Mouse (Mus musculus): ENCODE data around the gene Tlr11. TPM values are rescaled to one million over a fixed set of nuclear protein-coding genes. Genes with fewer than 3 reads are reported as not detected.

Gene Tlr11
- polyA plus RNA-seq, 1 experiment from 2014 or later: not detected

Other genes with a start within 250 kb of the Tlr11 start
- gene Olfr727, start 234.7 kb upstream of the Tlr11 start, polyA plus RNA-seq (2014; fragmentation: Nextera tagmentation; extraction: Ambion mirVana): not detected in 2 replicates
- gene Olfr728, start 215.2 kb upstream of the Tlr11 start, polyA plus RNA-seq (2014; fragmentation: Nextera tagmentation; extraction: Ambion mirVana): not detected in 2 replicates
- gene Olfr729, start 205.0 kb upstream of the Tlr11 start, polyA plus RNA-seq (2014; fragmentation: Nextera tagmentation; extraction: Ambion mirVana): not detected in 2 replicates
- not detected in 2 replicates for gene Olfr730, start 169.7 kb upstream of the Tlr11 start, polyA plus RNA-seq (2014; fragmentation: Nextera tagmentation; extraction: Ambion mirVana)
- not detected in 2 replicates for gene Olfr731, start 116.0 kb upstream of the Tlr11 start, polyA plus RNA-seq (2014; fragmentation: Nextera tagmentation; extraction: Ambion mirVana)
- not detected in 2 replicates for gene Olfr732, start 73.7 kb upstream of the Tlr11 start, polyA plus RNA-seq (2014; fragmentation: Nextera tagmentation; extraction: Ambion mirVana)
- gene Olfr733, start 56.4 kb upstream of the Tlr11 start, polyA plus RNA-seq (2014; fragmentation: Nextera tagmentation; extraction: Ambion mirVana): not detected in 2 replicates
- not detected in 2 replicates for gene Olfr734, start 31.2 kb upstream of the Tlr11 start, polyA plus RNA-seq (2014; fragmentation: Nextera tagmentation; extraction: Ambion mirVana)
- not detected in 2 replicates for gene Olfr735, start 9.0 kb upstream of the Tlr11 start, polyA plus RNA-seq (2014; fragmentation: Nextera tagmentation; extraction: Ambion mirVana)
- not detected in 2 replicates for gene Olfr736, start 23.2 kb downstream of the Tlr11 start, polyA plus RNA-seq (2014; fragmentation: Nextera tagmentation; extraction: Ambion mirVana)
- gene Olfr738, start 49.7 kb downstream of the Tlr11 start, polyA plus RNA-seq (2014; fragmentation: Nextera tagmentation; extraction: Ambion mirVana): not detected in 2 replicates
- gene Olfr739, start 60.7 kb downstream of the Tlr11 start, polyA plus RNA-seq (2014; fragmentation: Nextera tagmentation; extraction: Ambion mirVana): not detected in 2 replicates
- gene Olfr740, start 87.6 kb downstream of the Tlr11 start, polyA plus RNA-seq (2014; fragmentation: Nextera tagmentation; extraction: Ambion mirVana): not detected in 2 replicates
- not detected in 2 replicates for gene Olfr741, start 114.8 kb downstream of the Tlr11 start, polyA plus RNA-seq (2014; fragmentation: Nextera tagmentation; extraction: Ambion mirVana)
- gene Olfr742, start 145.7 kb downstream of the Tlr11 start, polyA plus RNA-seq (2014; fragmentation: Nextera tagmentation; extraction: Ambion mirVana): not detected in 2 replicates
- gene Olfr743, start 163.9 kb downstream of the Tlr11 start, polyA plus RNA-seq (2014; fragmentation: Nextera tagmentation; extraction: Ambion mirVana): not detected in 2 replicates